Mouse (Mus musculus) liver, adult 2 months (tissue): ENCODE measurements around the gene Ndufs8.

Source experiments
- CTCF ChIP-seq: fragments of 200-500 bp; IDR thresholded peaks from 2 replicates; pipeline ENCODE4 v1.5.1; 2011; ENCODE audit warnings: low read depth, low read length, control low read depth
- POLR2A ChIP-seq: fragments of 200-500 bp; IDR thresholded peaks from 2 replicates; pipeline ENCODE4 v1.6.1; 2011; ENCODE audit warnings: low read length, control low read depth; ENCODE audit not compliant: insufficient read depth; ENCODE audit errors: extremely low read depth

- TF ChIP-seq POLR2A (no peak), CTCF (no peak)
These were observed 42.5 kb upstream of the Ndufs8 start for GRCm38 (mm10) chr19:3955033-3955432.
